Mouse (Mus musculus) forebrain, embryonic 16.5 days (tissue): ENCODE results near the gene Amigo1. TPM values are rescaled to one million over a fixed set of nuclear protein-coding genes. Genes with fewer than 3 reads are reported as not detected.

ENCODE experiments used
- ATAC-seq: fragments of 200-750 bp; cut with Nextera tagmentation; 2 replicates; pipeline ENCODE4 v1.8.0; 2017; ENCODE audit warnings: mild to moderate bottlenecking, moderate library complexity
- H3K27ac ChIP-seq: fragments of 300-500 bp; sonication (generic); 2 replicates; pipeline ENCODE4 v1.5.1; 2014; ENCODE audit warnings: low read length, control low read depth
- H3K27me3 ChIP-seq: fragments of 300-500 bp; sonication (generic); replicated peaks from 2 replicates; pipeline ENCODE4 v1.6.1; 2014; ENCODE audit warnings: low read length; ENCODE audit not compliant: control insufficient read depth, insufficient read depth
- H3K36me3 ChIP-seq: fragments of 300-500 bp; sonication (generic); 2 replicates; pipeline ENCODE4 v1.6.1; 2014; ENCODE audit not compliant: control insufficient read depth, insufficient read depth
- H3K4me1 ChIP-seq: fragments of 300-500 bp; sonication (generic); replicated peaks from 2 replicates; pipeline ENCODE4 v1.6.1; 2014; ENCODE audit warnings: low read length; ENCODE audit not compliant: control insufficient read depth, insufficient read depth
- H3K4me2 ChIP-seq: fragments of 300-500 bp; sonication (generic); 2 replicates; pipeline ENCODE4 v1.6.1; 2014; ENCODE audit warnings: mild to moderate bottlenecking, low read length, control low read depth
- H3K4me3 ChIP-seq: fragments of 300-500 bp; sonication (generic); replicated peaks from 2 replicates; pipeline ENCODE4 v1.5.1; 2014; ENCODE audit warnings: mild to moderate bottlenecking, low read length, control low read depth
- H3K9ac ChIP-seq: fragments of 300-500 bp; sonication (generic); replicated peaks from 2 replicates; pipeline ENCODE4 v1.6.1; 2014; ENCODE audit warnings: low read depth, low read length, control low read depth
- H3K9me3 ChIP-seq: fragments of 300-500 bp; sonication (generic); 2 replicates; pipeline ENCODE4 v1.6.1; 2016; ENCODE audit warnings: low read length; ENCODE audit not compliant: control insufficient read depth
- WGBS: fragments of 180-500 bp; shearing (Covaris S2); extraction: QIAGEN DNeasy Blood & Tissue Kit; methylation state at CpG from one replicate; pipeline ENCODE4 v1.1.7; 2014; 5-methylcytosine and 5-hydroxymethylcytosine counted together
- polyA plus RNA-seq: library from polyadenylated mRNA; unstranded; fragments of >200 nt; fragmentation: Nextera tagmentation; extraction: Ambion mirVana; gene quantifications from 2 replicates; pipeline ENCODE4 v1.2.1, GENCODE M21; 2015

Gene Amigo1
- polyA plus RNA-seq, 1 experiment from 2014 or later = 12.0 TPM

DNA sequence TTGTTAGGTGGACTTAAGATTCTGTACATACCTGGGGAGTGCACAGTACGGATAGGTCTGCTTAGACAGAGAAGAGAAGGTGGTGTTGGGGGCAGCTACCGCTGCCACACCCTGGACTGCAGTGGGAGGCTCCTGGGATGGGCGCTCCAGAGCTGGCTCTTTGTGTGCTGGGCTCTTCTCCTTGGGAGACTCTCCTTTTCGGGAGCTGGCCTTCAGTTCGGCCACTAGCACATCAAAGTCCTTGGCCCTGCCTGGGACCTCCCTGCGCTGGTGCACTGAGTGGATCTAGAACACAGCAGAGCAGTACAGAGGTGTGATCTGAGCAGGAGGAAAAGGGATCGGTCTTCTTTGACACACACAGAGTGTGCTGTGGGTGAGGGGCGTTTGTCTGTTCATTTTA lies 19.5 kb downstream of the Amigo1 start:
- WGBS = 92% methylated on average over 8 of the region's 8 CpGs
- H3K27ac ChIP-seq = no peak overlapping the region
- no peak overlapping the region for H3K9ac ChIP-seq
- H3K4me3 ChIP-seq = no peak overlapping the region
- ATAC-seq = no peak
- H3K27me3 ChIP-seq = no peaks in the 10 kb centered on the region
- H3K4me2 ChIP-seq = no peak overlapping the region
- H3K36me3 ChIP-seq = peaks cover 23% of the 10 kb centered on the region; the same call in 1 of the 2 replicates
- no peaks in the 10 kb centered on the region for H3K9me3 ChIP-seq
- H3K4me1 ChIP-seq = peaks cover 32% of the 10 kb centered on the region

DNA sequence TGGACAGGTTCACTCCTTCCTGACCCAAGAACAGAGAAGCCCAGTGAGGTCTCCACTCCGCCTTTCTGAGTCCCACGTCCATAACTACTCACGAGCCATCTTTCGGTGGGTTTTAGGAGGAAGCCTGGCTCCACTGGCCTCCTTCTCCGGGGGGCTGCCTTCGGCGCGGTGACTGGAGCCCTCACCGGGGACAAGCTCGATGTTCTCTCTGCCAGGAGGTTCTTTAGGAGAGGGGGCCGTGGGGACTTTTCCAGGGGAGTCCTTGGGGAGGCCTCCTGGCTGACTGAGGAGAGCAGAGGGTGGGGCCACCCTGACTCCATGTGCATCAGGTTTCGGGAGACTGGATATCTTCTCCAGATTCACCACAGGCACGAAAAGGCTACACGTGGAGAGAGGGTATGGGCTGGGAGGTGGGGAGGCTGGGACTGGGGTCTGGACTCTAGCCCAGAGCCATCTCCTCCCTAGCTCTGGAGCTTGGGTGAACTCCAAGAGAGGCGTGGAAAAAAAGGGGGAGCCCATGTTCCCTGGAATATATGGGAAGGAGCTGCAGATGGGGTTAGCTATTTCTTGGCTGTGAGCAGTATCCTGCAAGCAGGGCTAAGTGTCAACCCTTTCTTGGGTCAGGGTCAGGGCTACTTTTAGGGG lies 20.7 kb downstream of the Amigo1 start:
- Histone ChIP-seq H3K9ac (no peak overlapping the region), H3K9me3 (no peaks in the 10 kb centered on the region), H3K27ac (no peak overlapping the region), H3K4me1 (peaks cover 30% of the 10 kb centered on the region), H3K36me3 (peaks cover 23% of the 10 kb centered on the region; the same call in 1 of the 2 replicates), H3K27me3 (no peaks in the 10 kb centered on the region), H3K4me3 (no peak overlapping the region), H3K4me2 (no peak overlapping the region)
- 71% methylated on average over 15 of the region's 15 CpGs for WGBS
- ATAC-seq = no peak

DNA sequence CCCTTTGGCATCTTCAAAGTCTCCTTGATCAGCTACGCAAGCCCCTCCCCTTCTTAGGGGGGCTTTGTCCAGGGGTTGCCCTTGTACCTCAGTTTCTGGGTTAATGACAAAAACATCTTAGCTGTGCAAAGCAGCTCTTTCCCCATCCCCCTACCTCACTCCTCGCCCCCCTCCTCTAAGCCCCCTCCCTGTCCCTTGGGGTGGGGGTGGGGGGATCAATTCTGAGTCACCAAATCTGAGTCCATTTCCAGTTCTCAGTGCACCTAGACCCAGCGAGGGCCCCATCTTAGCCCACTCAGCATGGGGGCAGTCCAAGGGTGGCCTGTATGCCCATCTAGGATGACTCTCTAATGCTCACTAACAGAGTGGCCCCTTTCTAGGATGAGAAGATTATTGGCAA lies 22.9 kb downstream of the Amigo1 start:
- Histone ChIP-seq H3K36me3 (peaks cover 19% of the 10 kb centered on the region; the same call in 1 of the 2 replicates), H3K27ac (peak overlapping the region; percentile 30), H3K9ac (peak overlapping the region; percentile 88), H3K4me1 (peaks cover 37% of the 10 kb centered on the region), H3K9me3 (no peaks in the 10 kb centered on the region), H3K4me2 (peak overlapping the region; percentile 94), H3K4me3 (peak overlapping the region; percentile 66), H3K27me3 (no peaks in the 10 kb centered on the region)
- ATAC-seq = no peak
- 49% methylated on average over 3 of the region's 3 CpGs for WGBS

DNA sequence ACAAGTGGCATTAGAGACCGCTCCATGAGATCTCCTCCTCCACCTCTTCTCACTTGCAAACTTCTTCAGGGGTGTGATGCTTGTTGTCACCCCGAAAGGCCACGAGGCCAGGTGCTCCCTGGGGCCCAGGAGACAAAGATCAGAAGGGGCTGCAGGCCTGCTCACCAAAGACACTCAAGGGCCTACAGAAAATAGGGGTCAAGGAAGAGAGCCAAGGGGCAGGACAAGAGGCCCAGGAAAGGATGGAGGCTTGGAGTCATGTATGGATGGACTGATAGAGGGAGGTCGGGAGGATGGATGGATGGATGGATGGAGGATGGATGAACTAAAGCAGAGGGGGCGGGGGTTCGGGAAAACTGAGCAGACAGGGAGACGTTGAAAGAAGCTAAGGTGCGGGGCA lies 23.4 kb downstream of the Amigo1 start:
- H3K27me3 ChIP-seq = no peaks in the 10 kb centered on the region
- peak overlapping the region; percentile 93 for H3K27ac ChIP-seq
- no peaks in the 10 kb centered on the region for H3K9me3 ChIP-seq
- H3K4me1 ChIP-seq = peaks cover 37% of the 10 kb centered on the region
- H3K9ac ChIP-seq = peak overlapping the region; percentile 88
- no peak for ATAC-seq
- H3K4me2 ChIP-seq = peak overlapping the region; percentile 94
- 4% methylated on average over 8 of the region's 8 CpGs for WGBS
- H3K4me3 ChIP-seq = peak overlapping the region; percentile 66
- peaks cover 14% of the 10 kb centered on the region; the same call in 1 of the 2 replicates for H3K36me3 ChIP-seq

DNA sequence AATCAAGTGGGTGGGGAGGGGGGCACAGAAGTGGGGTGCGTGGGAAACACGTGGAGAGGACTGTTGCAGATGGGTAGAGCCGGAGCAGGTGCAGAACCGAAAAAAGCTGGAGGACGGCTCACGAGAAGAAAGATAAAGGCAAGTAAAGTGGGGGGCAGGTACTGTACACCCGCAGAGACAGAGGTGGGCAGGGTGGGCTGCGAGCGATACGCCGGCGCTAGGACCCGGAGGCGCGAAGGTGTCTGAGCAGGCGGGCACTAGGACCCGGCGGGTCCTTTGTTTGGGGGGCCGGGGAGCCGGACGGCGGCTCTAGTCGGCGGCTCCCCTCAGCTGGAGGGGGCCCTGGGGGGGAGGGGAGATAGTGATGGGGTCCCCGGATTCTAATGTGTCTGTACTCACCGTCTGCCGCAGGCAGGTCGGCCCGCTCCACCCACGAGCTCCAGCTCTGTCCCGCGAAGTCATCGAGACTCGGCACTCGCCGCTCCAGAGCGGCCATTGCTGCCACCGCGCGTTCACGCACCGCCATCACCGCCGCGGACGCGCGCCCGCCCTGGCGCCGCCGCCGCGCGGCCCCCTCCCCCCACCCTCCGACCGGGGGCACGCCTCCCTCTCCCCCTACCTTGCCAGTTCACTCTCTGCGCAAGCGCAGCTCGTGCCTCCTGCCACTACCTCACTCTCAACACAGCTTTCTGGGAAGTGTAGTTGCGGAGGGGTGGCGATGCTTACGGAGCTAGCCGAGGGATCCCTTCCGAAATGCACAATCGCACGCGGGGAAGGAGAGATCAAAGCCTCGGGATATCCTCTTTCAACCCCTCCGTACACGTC lies 24.0 kb downstream of the Amigo1 start:
- no peaks in the 10 kb centered on the region for H3K27me3 ChIP-seq
- no peaks in the 10 kb centered on the region for H3K9me3 ChIP-seq
- peak overlapping the region; percentile 93 for H3K27ac ChIP-seq
- peak overlapping the region; percentile 66 for H3K4me3 ChIP-seq
- H3K4me1 ChIP-seq = peaks cover 37% of the 10 kb centered on the region
- H3K36me3 ChIP-seq = peaks cover 8% of the 10 kb centered on the region; the same call in 1 of the 2 replicates
- WGBS = 1% methylated on average over 55 of the region's 72 CpGs
- peak overlapping the region; percentile 94 for H3K4me2 ChIP-seq
- ATAC-seq = peak; percentile 93
- H3K9ac ChIP-seq = peak overlapping the region; percentile 88

DNA sequence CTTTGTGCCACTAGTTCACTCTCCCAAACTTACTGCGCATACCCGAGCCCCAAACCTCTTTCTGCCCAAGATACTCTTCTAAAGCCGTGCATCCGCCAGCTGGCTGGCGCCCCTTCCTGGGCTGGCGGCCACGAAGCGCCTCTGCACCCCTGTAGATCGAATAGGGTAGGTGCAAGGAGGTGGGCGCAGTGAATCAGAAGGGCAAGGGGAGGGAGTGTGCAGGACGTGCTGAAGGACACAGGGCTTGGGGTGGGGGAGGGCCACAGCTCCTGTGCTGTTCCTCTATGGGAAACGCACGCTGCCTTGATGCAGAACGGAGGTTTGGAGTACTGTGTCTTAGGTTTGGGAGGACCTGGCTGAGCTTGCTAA lies 24.6 kb downstream of the Amigo1 start, which contains the start of gene Atxn7l2:
Atxn7l2 (minus strand) TSS at position 164 of the 369 bp plus-strand sequence.
- Histone ChIP-seq H3K4me2 (peak within 1 kb of the TSS; percentile 94), H3K27me3 (no peaks in the 10 kb centered on the region), H3K9me3 (no peaks in the 10 kb centered on the region), H3K4me3 (peak within 1 kb of the TSS; percentile 66), H3K36me3 (peaks cover 3% of the 10 kb centered on the region; the same call in 1 of the 2 replicates), H3K4me1 (peaks cover 37% of the 10 kb centered on the region), H3K9ac (peak within 1 kb of the TSS; percentile 88), H3K27ac (peak within 1 kb of the TSS; percentile 93)
- ATAC-seq = peak; percentile 79
- under 1% methylated on average over 14 of the region's 14 CpGs for WGBS

DNA sequence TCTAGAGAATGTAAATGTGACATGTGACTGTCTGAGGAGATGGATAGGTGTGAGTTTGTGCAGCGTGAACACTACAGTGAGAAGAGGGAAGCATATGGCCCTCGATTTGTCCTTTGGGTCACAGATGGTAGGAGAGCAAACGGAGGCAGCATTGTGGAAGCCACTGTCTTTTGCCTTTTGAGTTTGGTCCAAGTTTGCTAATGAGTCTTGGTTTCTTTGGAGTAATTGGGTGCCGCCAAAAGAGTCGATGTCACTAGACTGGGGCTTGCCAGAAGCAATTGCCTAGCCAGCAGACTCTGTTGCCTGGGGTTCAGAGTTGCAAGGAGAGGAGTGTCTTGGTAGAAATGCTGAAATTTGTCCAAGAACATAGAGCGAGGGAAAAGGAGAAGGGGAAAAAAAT lies 25.7 kb downstream of the Amigo1 start:
- Histone ChIP-seq H3K4me1 (peaks cover 37% of the 10 kb centered on the region), H3K27ac (peak overlapping the region; percentile 93), H3K9me3 (no peaks in the 10 kb centered on the region), H3K4me2 (peak overlapping the region; percentile 69), H3K4me3 (peak overlapping the region; percentile 7; the same call in 1 of the 2 replicates), H3K36me3 (no peaks in the 10 kb centered on the region), H3K27me3 (no peaks in the 10 kb centered on the region), H3K9ac (no peak overlapping the region)
- 34% methylated on average over 6 of the region's 6 CpGs for WGBS
- ATAC-seq = peak; percentile 2; the same call in 1 of the 2 replicates

GRCm38 (mm10) chr3:108212406-108212805 lies 26.3 kb downstream of the Amigo1 start:
- no peak overlapping the region for H3K9ac ChIP-seq
- no peaks in the 10 kb centered on the region for H3K9me3 ChIP-seq
- 87% methylated on average over 8 of the region's 8 CpGs for WGBS
- no peak overlapping the region for H3K4me3 ChIP-seq
- peak overlapping the region; percentile 93 for H3K27ac ChIP-seq
- no peaks in the 10 kb centered on the region for H3K36me3 ChIP-seq
- H3K27me3 ChIP-seq = no peaks in the 10 kb centered on the region
- no peak overlapping the region for H3K4me2 ChIP-seq
- ATAC-seq = no peak
- H3K4me1 ChIP-seq = peaks cover 32% of the 10 kb centered on the region

- no peaks in the 10 kb centered on the region for H3K9me3 ChIP-seq
- no peak for ATAC-seq
- no peak overlapping the region for H3K27ac ChIP-seq
- H3K4me2 ChIP-seq = no peak overlapping the region
- H3K4me3 ChIP-seq = no peak overlapping the region
- WGBS = 18% methylated on average over 5 of the region's 5 CpGs
- no peaks in the 10 kb centered on the region for H3K36me3 ChIP-seq
- H3K9ac ChIP-seq = no peak overlapping the region
- H3K4me1 ChIP-seq = peaks cover 12% of the 10 kb centered on the region
- H3K27me3 ChIP-seq = no peaks in the 10 kb centered on the region
Observed at GRCm38 (mm10) chr3:108214734-108215133, 28.6 kb downstream of the Amigo1 start.
